Mouse (Mus musculus) embryonic facial prominence, embryonic 11.5 days (tissue): ENCODE measurements around the gene 4933424G06Rik. TPM values are rescaled to one million over a fixed set of nuclear protein-coding genes. Genes with fewer than 3 reads are reported as not detected.
"Not testable (repeated sequence)": the region's sequence is repeated elsewhere in the genome, so short reads cannot be mapped to it uniquely, and the experiment has no call there.

Experiments used
- ATAC-seq: fragments of 200-750 bp; cut with Nextera tagmentation; replicated peaks from 2 replicates; pipeline ENCODE4 v1.8.0; 2017; ENCODE audit warnings: low read depth; ENCODE audit not compliant: insufficient number of reproducible peaks, low FRiP score, low TSS enrichment
- DNase-seq: peaks from one replicate; pipeline ENCODE4 v3.0.0-alpha.2; 2015; ENCODE audit warnings: low spot score
- H3K27ac ChIP-seq: fragments of 300-500 bp; sonication (generic); replicated peaks from 2 replicates; pipeline ENCODE4 v1.5.1; 2014; ENCODE audit warnings: mild to moderate bottlenecking, low read depth, low read length, control low read depth
- H3K27me3 ChIP-seq: fragments of 300-500 bp; sonication (generic); 2 replicates; pipeline ENCODE4 v1.6.1; 2014; ENCODE audit warnings: mild to moderate bottlenecking, low read length, moderate library complexity, mixed read lengths; ENCODE audit not compliant: control insufficient read depth, insufficient read depth
- H3K36me3 ChIP-seq: fragments of 300-500 bp; sonication (generic); replicated peaks from 2 replicates; pipeline ENCODE4 v1.6.1; 2014; ENCODE audit warnings: low read depth, mild to moderate bottlenecking, low read length, moderate library complexity, mixed read lengths; ENCODE audit not compliant: control insufficient read depth, insufficient read depth
- H3K4me1 ChIP-seq: fragments of 300-500 bp; sonication (generic); 2 replicates; pipeline ENCODE4 v1.6.1; 2014; ENCODE audit warnings: low read length, mixed read lengths; ENCODE audit not compliant: control insufficient read depth, insufficient read depth
- H3K4me2 ChIP-seq: fragments of 300-500 bp; sonication (generic); 2 replicates; pipeline ENCODE4 v1.6.1; 2014; ENCODE audit warnings: low read depth, mild to moderate bottlenecking, control low read depth, low read length, moderate library complexity
- H3K4me3 ChIP-seq: fragments of 300-500 bp; sonication (generic); 2 replicates; pipeline ENCODE4 v1.5.1; 2014; ENCODE audit warnings: low read depth, low read length, control low read depth
- H3K9ac ChIP-seq: fragments of 300-500 bp; sonication (generic); replicated peaks from 2 replicates; pipeline ENCODE4 v1.6.1; 2014; ENCODE audit warnings: mild to moderate bottlenecking, control low read depth, low read length
- H3K9me3 ChIP-seq: fragments of 300-500 bp; sonication (generic); replicated peaks from 2 replicates; pipeline ENCODE4 v1.6.1; 2016; ENCODE audit warnings: mild to moderate bottlenecking, low read length, inconsistent platforms, mixed read lengths; ENCODE audit not compliant: control insufficient read depth
- WGBS: fragments of 180-500 bp; shearing (Covaris S2); extraction: QIAGEN DNeasy Blood & Tissue Kit; methylation state at CpG from one replicate; pipeline ENCODE4 v1.1.7; 2014; 5-methylcytosine and 5-hydroxymethylcytosine counted together
- polyA plus RNA-seq: library from polyadenylated mRNA; unstranded; fragments of >200 nt; fragmentation: Nextera tagmentation; extraction: Ambion mirVana; gene quantifications from 2 replicates; pipeline ENCODE4 v1.2.1, GENCODE M21; 2014

4933424G06Rik gene
- polyA plus RNA-seq = 0.31 TPM in 1 of 2 replicates, not detected in the other

- Histone ChIP-seq H3K9ac (peak within 1 kb of the TSS; percentile 91), H3K4me2 (peak within 1 kb of the TSS; percentile 78), H3K36me3 (peaks cover 3% of the 10 kb centered on the region), H3K27me3 (no peaks in the 10 kb centered on the region), H3K4me3 (peak within 1 kb of the TSS; percentile 95), H3K9me3 (no peaks in the 10 kb centered on the region), H3K4me1 (no peaks in the 10 kb centered on the region; the same call in none of the 2 replicates), H3K27ac (peak within 1 kb of the TSS; percentile 25; the same call in 1 of the 2 replicates)
- DNase-seq (peak; percentile 99), ATAC-seq (peak; percentile 90)
- under 1% methylated on average over 29 of the region's 29 CpGs for WGBS
Measured at GRCm38 (mm10) chr1:36709854-36710280, at the start of gene 4933424G06Rik. 4933424G06Rik (plus strand) TSS chr1:36710149.

- no peak for ATAC-seq
- no peak for DNase-seq
- Histone ChIP-seq H3K4me1 (no peaks in the 10 kb centered on the region), H3K4me2 (no peak overlapping the region), H3K9me3 (no peaks in the 10 kb centered on the region), H3K27me3 (no peaks in the 10 kb centered on the region), H3K9ac (no peak overlapping the region), H3K27ac (no peak overlapping the region), H3K4me3 (no peak overlapping the region), H3K36me3 (no peaks in the 10 kb centered on the region)
- WGBS = 73% methylated on average over 4 of the region's 4 CpGs
Measured at GRCm38 (mm10) chr1:36664457-36664856, 45.5 kb upstream of the 4933424G06Rik start.

- H3K27ac ChIP-seq = no peak overlapping the region
- DNase-seq = no peak
- WGBS = 73% methylated on average over 11 of the region's 11 CpGs
- no peak overlapping the region for H3K9ac ChIP-seq
- no peaks in the 10 kb centered on the region for H3K9me3 ChIP-seq
- no peak overlapping the region for H3K4me3 ChIP-seq
- no peaks in the 10 kb centered on the region for H3K36me3 ChIP-seq
- H3K4me2 ChIP-seq = no peak overlapping the region
- H3K27me3 ChIP-seq = no peaks in the 10 kb centered on the region
- no peaks in the 10 kb centered on the region for H3K4me1 ChIP-seq
- ATAC-seq = no peak
Measured at GRCm38 (mm10) chr1:36665165-36665723, 44.7 kb upstream of the 4933424G06Rik start.

GRCm38 (mm10) chr1:36665934-36666333 is 44.0 kb upstream of the 4933424G06Rik start:
- Histone ChIP-seq H3K9me3 (no peaks in the 10 kb centered on the region), H3K9ac (no peak overlapping the region), H3K4me1 (no peaks in the 10 kb centered on the region), H3K27me3 (no peaks in the 10 kb centered on the region), H3K36me3 (no peaks in the 10 kb centered on the region), H3K4me3 (no peak overlapping the region), H3K4me2 (no peak overlapping the region), H3K27ac (no peak overlapping the region)
- ATAC-seq (no peak), DNase-seq (no peak)
- 70% methylated on average over 4 of the region's 4 CpGs for WGBS

GRCm38 (mm10) chr1:36668007-36668406 is 41.9 kb upstream of the 4933424G06Rik start:
- WGBS = 63% methylated on average over 2 of the region's 4 CpGs
- H3K27me3 ChIP-seq, ATAC-seq: not testable (repeated sequence)

GRCm38 (mm10) chr1:36670256-36670655 is 39.7 kb upstream of the 4933424G06Rik start:
- DNase-seq (no peak), ATAC-seq (no peak)
- H3K4me3 ChIP-seq = no peak overlapping the region
- no peak overlapping the region for H3K27ac ChIP-seq
- H3K9me3 ChIP-seq = no peaks in the 10 kb centered on the region
- H3K4me1 ChIP-seq = no peaks in the 10 kb centered on the region
- 71% methylated on average over 4 of the region's 4 CpGs for WGBS
- H3K4me2 ChIP-seq = no peak overlapping the region
- no peaks in the 10 kb centered on the region for H3K36me3 ChIP-seq
- no peak overlapping the region for H3K9ac ChIP-seq
- H3K27me3 ChIP-seq = no peaks in the 10 kb centered on the region

More at GRCm38 (mm10) chr1:36668007-36668406, 41.9 kb upstream of the 4933424G06Rik start:
- H3K4me2 ChIP-seq, H3K9me3 ChIP-seq, H3K36me3 ChIP-seq, H3K4me3 ChIP-seq, H3K4me1 ChIP-seq, H3K9ac ChIP-seq, H3K27ac ChIP-seq, DNase-seq: not testable (repeated sequence)

GRCm38 (mm10) chr1:36671260-36671659 is 38.7 kb upstream of the 4933424G06Rik start:
- no peak overlapping the region for H3K9ac ChIP-seq
- ATAC-seq = no peak
- H3K36me3 ChIP-seq = no peaks in the 10 kb centered on the region
- 91% methylated on average over 10 of the region's 10 CpGs for WGBS
- H3K27ac ChIP-seq = no peak overlapping the region
- no peaks in the 10 kb centered on the region for H3K27me3 ChIP-seq
- H3K4me2 ChIP-seq = no peak overlapping the region
- H3K4me1 ChIP-seq = no peaks in the 10 kb centered on the region
- DNase-seq = no peak
- H3K4me3 ChIP-seq = no peak overlapping the region
- no peaks in the 10 kb centered on the region for H3K9me3 ChIP-seq

- no peaks in the 10 kb centered on the region for H3K4me1 ChIP-seq
- DNase-seq (no peak), ATAC-seq (no peak)
- no peak overlapping the region; the same call in 1 of the 2 replicates for H3K4me2 ChIP-seq
- H3K27ac ChIP-seq = no peak overlapping the region
- 29% methylated on average over 16 of the region's 16 CpGs for WGBS
- no peak overlapping the region for H3K9ac ChIP-seq
- no peak overlapping the region for H3K4me3 ChIP-seq
- H3K27me3 ChIP-seq = no peaks in the 10 kb centered on the region
- H3K36me3 ChIP-seq = no peaks in the 10 kb centered on the region
- no peaks in the 10 kb centered on the region for H3K9me3 ChIP-seq
Measured at GRCm38 (mm10) chr1:36672648-36673350, 37.1 kb upstream of the 4933424G06Rik start.
